Mouse (Mus musculus) macrophage (primary cell): ENCODE measurements around the gene Brpf1. TPM values are rescaled to one million over a fixed set of nuclear protein-coding genes. Genes with fewer than 3 reads are reported as not detected.

Experiments used
- H3K27ac ChIP-seq: fragments of 350-480 bp; formaldehyde crosslinking; 2 replicates; pipeline ENCODE4 v1.9.0; 2021
- H3K36me3 ChIP-seq: fragments of 350-480 bp; formaldehyde crosslinking; 2 replicates; pipeline ENCODE4 v1.9.0; 2021; ENCODE audit errors: inconsistent target
- H3K4me3 ChIP-seq: fragments of 350-480 bp; formaldehyde crosslinking; 2 replicates; pipeline ENCODE4 v1.9.0; 2021; ENCODE audit errors: inconsistent target
- H3K79me2 ChIP-seq: fragments of 350-480 bp; formaldehyde crosslinking; 2 replicates; pipeline ENCODE4 v1.9.0; 2021; ENCODE audit errors: inconsistent target
- WGBS: methylation state at CpG from one replicate; pipeline ENCODE4 v1.1.7; 2026; ENCODE audit warnings: inconsistent platforms; ENCODE audit not compliant: missing documents; 5-methylcytosine and 5-hydroxymethylcytosine counted together
- polyA plus RNA-seq: library from polyadenylated mRNA; stranded (reverse); fragments of 250-400 nt; gene quantifications from 3 replicates; pipeline ENCODE4 v1.2.4, GENCODE M21; 2018; ENCODE audit warnings: inconsistent platforms
- total RNA-seq, 78 experiments: library from RNA; depleted of rRNA; stranded (reverse); fragments of 250-400 nt; gene quantifications; 1 replicate in 9 of 78; 2 replicates in 24 of 78; 3 replicates in 43 of 78; 4 replicates in 2 of 78; pipeline ENCODE4 v1.2.4; 2018; ENCODE audit warnings: inconsistent platforms in 56 of 78

The Brpf1 gene
- total RNA-seq (2018; cell fraction: chromatin; rRNA removed) = 100 to 1,000 TPM in 25 of 26 experiments, 10 to 100 TPM in 1; 91.5 to 212 (median 144) TPM
- total RNA-seq (2018; cell fraction: cytosol; rRNA removed) = 10 to 100 TPM; 20.1 to 41.2 (median 30.0) TPM
- total RNA-seq (2018; cell fraction: nucleus; rRNA removed) = 100 to 1,000 TPM in 15 of 26 experiments, 10 to 100 TPM in 11; 73.9 to 156 (median 103) TPM
- 24.0 to 33.8 TPM (median 28.7 TPM) in 3 replicates for polyA plus RNA-seq

GRCm38 (mm10) chr6:113306986-113307349 lies at the start of gene Brpf1:
TSS of gene Brpf1 (plus strand) at chr6:113307137.
- Histone ChIP-seq H3K36me3 (peaks cover 15% of the 10 kb centered on the region), H3K79me2 (peaks cover 43% of the 10 kb centered on the region), H3K4me3 (peak within 1 kb of the TSS; percentile 70), H3K27ac (peak within 1 kb of the TSS; percentile 97)
- WGBS = 0% methylated on average over 32 of the region's 32 CpGs

- H3K4me3 ChIP-seq = no peak overlapping the region
- H3K36me3 ChIP-seq = peaks cover 96% of the 10 kb centered on the region
- H3K79me2 ChIP-seq = no peaks in the 10 kb centered on the region
- no peak overlapping the region for H3K27ac ChIP-seq
- 36% methylated on average over 8 of the region's 8 CpGs for WGBS
Observed at GRCm38 (mm10) chr6:113261174-113261858, 45.6 kb upstream of the Brpf1 start.

- 100% methylated on average over 6 of the region's 6 CpGs for WGBS
- peaks cover 98% of the 10 kb centered on the region for H3K36me3 ChIP-seq
Observed at GRCm38 (mm10) chr6:113263531-113263930, 43.4 kb upstream of the Brpf1 start.

GRCm38 (mm10) chr6:113264429-113264828 lies 42.5 kb upstream of the Brpf1 start:
- Histone ChIP-seq H3K36me3 (peaks cover 99% of the 10 kb centered on the region), H3K79me2 (no peaks in the 10 kb centered on the region), H3K4me3 (no peak overlapping the region), H3K27ac (no peak overlapping the region)
- 96% methylated on average over 8 of the region's 8 CpGs for WGBS

More at GRCm38 (mm10) chr6:113263531-113263930, 43.4 kb upstream of the Brpf1 start:
- Histone ChIP-seq H3K4me3 (no peak overlapping the region), H3K27ac (no peak overlapping the region), H3K79me2 (no peaks in the 10 kb centered on the region)

GRCm38 (mm10) chr6:113266996-113267655 lies 39.8 kb upstream of the Brpf1 start:
- Histone ChIP-seq H3K79me2 (no peaks in the 10 kb centered on the region), H3K36me3 (peaks cover 100% of the 10 kb centered on the region), H3K4me3 (no peak overlapping the region), H3K27ac (no peak overlapping the region)
- 94% methylated on average over 7 of the region's 7 CpGs for WGBS

GRCm38 (mm10) chr6:113267988-113268387 lies 38.9 kb upstream of the Brpf1 start:
- H3K36me3 ChIP-seq = peaks cover 99% of the 10 kb centered on the region
- H3K79me2 ChIP-seq = no peaks in the 10 kb centered on the region
- WGBS = 100% methylated on average over 1 of the region's 1 CpGs
- H3K4me3 ChIP-seq = no peak overlapping the region
- no peak overlapping the region for H3K27ac ChIP-seq

- Histone ChIP-seq H3K4me3 (no peak overlapping the region), H3K36me3 (peaks cover 91% of the 10 kb centered on the region), H3K27ac (no peak overlapping the region), H3K79me2 (no peaks in the 10 kb centered on the region)
- 90% methylated on average over 3 of the region's 3 CpGs for WGBS
Observed at GRCm38 (mm10) chr6:113272365-113272764, 34.6 kb upstream of the Brpf1 start.

- H3K36me3 ChIP-seq = peaks cover 83% of the 10 kb centered on the region
- H3K79me2 ChIP-seq = no peaks in the 10 kb centered on the region
- WGBS = 95% methylated on average over 4 of the region's 4 CpGs
- H3K27ac ChIP-seq = no peak overlapping the region
- H3K4me3 ChIP-seq = no peak overlapping the region
Observed at GRCm38 (mm10) chr6:113276846-113277245, 30.1 kb upstream of the Brpf1 start.

GRCm38 (mm10) chr6:113281676-113282075 lies 25.3 kb upstream of the Brpf1 start:
- peaks cover 44% of the 10 kb centered on the region for H3K36me3 ChIP-seq
- no peak overlapping the region for H3K27ac ChIP-seq
- WGBS = 86% methylated on average over 6 of the region's 6 CpGs
- no peaks in the 10 kb centered on the region for H3K79me2 ChIP-seq
- H3K4me3 ChIP-seq = no peak overlapping the region

- Histone ChIP-seq H3K79me2 (no peaks in the 10 kb centered on the region), H3K4me3 (no peak within 1 kb of the TSS), H3K27ac (no peak within 1 kb of the TSS), H3K36me3 (peaks cover 38% of the 10 kb centered on the region)
- WGBS = 12% methylated on average over 37 of the region's 37 CpGs
Observed at GRCm38 (mm10) chr6:113282101-113282802, 24.7 kb upstream of the Brpf1 start, which contains the start of gene Cpne9. TSS of gene Cpne9 (plus strand) at chr6:113282307.

- Histone ChIP-seq H3K36me3 (peaks cover 31% of the 10 kb centered on the region), H3K79me2 (no peaks in the 10 kb centered on the region), H3K27ac (no peak overlapping the region), H3K4me3 (no peak overlapping the region)
- WGBS = 6% methylated on average over 20 of the region's 22 CpGs
Observed at GRCm38 (mm10) chr6:113282969-113283368, 24.0 kb upstream of the Brpf1 start.

GRCm38 (mm10) chr6:113283500-113283899 lies 23.4 kb upstream of the Brpf1 start:
- 35% methylated on average over 6 of the region's 6 CpGs for whole genome bisulfite sequencing
- Histone ChIP-seq H3K27ac (no peak overlapping the region), H3K36me3 (peaks cover 26% of the 10 kb centered on the region), H3K79me2 (no peaks in the 10 kb centered on the region), H3K4me3 (no peak overlapping the region)

GRCm38 (mm10) chr6:113284931-113285330 lies 22.0 kb upstream of the Brpf1 start:
- H3K4me3 ChIP-seq = no peak overlapping the region

GRCm38 (mm10) chr6:113286316-113286715 lies 20.6 kb upstream of the Brpf1 start:
- H3K4me3 ChIP-seq = no peak overlapping the region
- 86% methylated on average over 1 of the region's 1 CpGs for WGBS
- H3K36me3 ChIP-seq = no peaks in the 10 kb centered on the region
- H3K27ac ChIP-seq = no peak overlapping the region
- H3K79me2 ChIP-seq = no peaks in the 10 kb centered on the region

More at GRCm38 (mm10) chr6:113284931-113285330, 22.0 kb upstream of the Brpf1 start:
- Histone ChIP-seq H3K36me3 (peaks cover 13% of the 10 kb centered on the region; the same call in 1 of the 2 replicates), H3K79me2 (no peaks in the 10 kb centered on the region), H3K27ac (no peak overlapping the region)
- 68% methylated on average over 3 of the region's 3 CpGs for WGBS
